Mouse (Mus musculus): ENCODE results near the gene Ryr2. TPM values are rescaled to one million over a fixed set of nuclear protein-coding genes. Genes with fewer than 3 reads are reported as not detected.

Gene Ryr2
- total and polyA plus RNA-seq, 3 experiments, result 0.11 to 0.13 TPM; not detected in 1

DNA sequence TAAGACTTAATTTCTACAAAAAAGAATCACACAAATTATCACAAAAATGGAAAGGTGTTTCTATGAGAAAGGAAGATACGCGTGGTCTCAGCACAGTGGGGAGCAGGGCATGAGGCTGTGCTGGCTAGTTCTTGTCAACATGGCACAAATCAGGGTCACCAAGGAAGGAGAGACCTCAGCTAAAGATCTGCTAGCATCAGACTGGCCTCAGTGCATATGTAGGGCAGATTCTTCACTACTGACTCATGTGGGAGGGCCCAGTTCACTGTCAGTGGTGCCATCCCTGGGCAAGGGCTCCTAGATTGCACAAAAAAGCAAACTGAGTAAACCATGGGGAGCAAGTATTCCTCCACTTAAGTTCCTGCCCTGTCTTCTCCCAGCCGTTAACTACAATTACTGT lies 405.0 kb downstream of the Ryr2 start:
- Histone ChIP-seq H3K27me3 (replicated peaks) (no peaks in the 10 kb centered on the region), H3K36me3 (replicated peaks in 1 of 2; ENCODE audit: control insufficient read depth in 1 of 2, insufficient read depth in 1 of 2, low read length in 1 of 2) (no peaks in the 10 kb centered on the region), H3K79me2 (replicated peaks; ENCODE audit: control insufficient read depth, extremely low read depth, insufficient read depth, poor library complexity, severe bottlenecking) (no peaks in the 10 kb centered on the region), H3K9ac (ENCODE audit: insufficient read depth, low read depth) (no peak overlapping the region), H3K4me2 (ENCODE audit: insufficient read depth, low read depth, poor library complexity, severe bottlenecking) (no peak overlapping the region), H3K4me1 (ENCODE audit: control insufficient read depth in 1 of 2, insufficient read depth in 2 of 2) (no peaks in the 10 kb centered on the region), H3K4me3 (replicated peaks in 1 of 3; ENCODE audit: low read depth in 2 of 3, low read length in 2 of 3, poor library complexity in 1 of 3) (no peak overlapping the region), H3K27ac (ENCODE audit: insufficient read depth, low read depth) (no peak overlapping the region), H3K9me3 (replicated peaks; ENCODE audit: low read length) (no peaks in the 10 kb centered on the region)
- in situ Hi-C loops (cut with MboI; ENCODE audit: low pct_ligation_motif_present, low pct_unique_long_range_greater_than_20kb, low sequenced_read_pairs), result no loop called here
- dilution Hi-C loops (cut with MboI; ENCODE audit: extremely low pct_ligation_motif_present, extremely low pct_unique_long_range_greater_than_20kb, low sequenced_read_pairs), result no loop called here
- no peak for DNase-seq (ENCODE audit: extremely low read depth)
- no peak for TF ChIP-seq CHD1 (IDR thresholded peaks at IDR 0.05; ENCODE audit: low read depth, low read length)
- TF ChIP-seq PAX5 (IDR thresholded peaks at IDR 0.05; ENCODE audit: low read length), result no peak
- no peak for TF ChIP-seq EP300 (IDR thresholded peaks at IDR 0.05; ENCODE audit: low read length)
- TF ChIP-seq MAZ (IDR thresholded peaks at IDR 0.05; ENCODE audit: low read depth, low read length), result no peak
- TF ChIP-seq ZKSCAN1 (IDR thresholded peaks at IDR 0.05; ENCODE audit: borderline replicate concordance, low read depth, low read length), result no peak
- no peak for TF ChIP-seq NRF1 (IDR thresholded peaks at IDR 0.05; ENCODE audit: low read depth, low read length)
- no peak for TF ChIP-seq MYC (IDR thresholded peaks at IDR 0.05; ENCODE audit: low read depth, low read length)
- no peak for TF ChIP-seq UBTF (IDR thresholded peaks at IDR 0.05; ENCODE audit: low read depth, low read length)
- TF ChIP-seq KAT2A (IDR thresholded peaks at IDR 0.05; ENCODE audit: insufficient replicate concordance, low read length), result no peak
- no peak for TF ChIP-seq IRF4 (IDR thresholded peaks at IDR 0.05; ENCODE audit: low read depth, low read length)
- TF ChIP-seq USF2 (conservative IDR thresholded peaks at IDR 0.05; ENCODE audit: low read depth, low read length), result no peak
- no peak for TF ChIP-seq RAD21 (IDR thresholded peaks at IDR 0.05; ENCODE audit: low read depth, low read length)
- no peak for TF ChIP-seq MAX (IDR thresholded peaks at IDR 0.05; ENCODE audit: low read length)

DNA sequence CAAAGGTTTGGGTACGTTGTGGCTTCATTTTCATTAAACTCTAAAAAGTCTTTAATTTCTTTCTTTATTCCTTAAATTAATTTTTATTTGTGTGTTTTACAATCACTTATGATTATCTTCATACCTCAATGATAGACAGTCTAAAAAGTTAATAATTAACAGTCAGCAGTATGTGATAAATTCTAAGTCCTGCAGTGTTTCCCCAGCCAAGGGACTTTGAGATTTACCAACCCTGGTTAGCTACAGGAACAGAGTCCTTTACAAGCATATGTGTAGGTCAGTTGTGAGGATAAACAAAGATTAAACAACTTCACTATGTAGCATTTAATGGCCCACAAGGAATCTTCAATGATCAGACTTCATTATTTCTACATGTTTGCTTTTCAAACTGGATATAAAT lies 410.2 kb downstream of the Ryr2 start:
- Histone ChIP-seq H3K27ac (ENCODE audit: insufficient read depth, low read depth) (no peak overlapping the region), H3K36me3 (replicated peaks in 1 of 2; ENCODE audit: control insufficient read depth in 1 of 2, insufficient read depth in 1 of 2, low read length in 1 of 2) (no peaks in the 10 kb centered on the region), H3K4me3 (replicated peaks in 1 of 3; ENCODE audit: low read depth in 2 of 3, low read length in 2 of 3, poor library complexity in 1 of 3) (no peak overlapping the region), H3K4me1 (ENCODE audit: control insufficient read depth in 1 of 2, insufficient read depth in 2 of 2) (no peaks in the 10 kb centered on the region), H3K9ac (ENCODE audit: insufficient read depth, low read depth) (no peak overlapping the region), H3K4me2 (ENCODE audit: insufficient read depth, low read depth, poor library complexity, severe bottlenecking) (no peak overlapping the region), H3K27me3 (replicated peaks) (no peaks in the 10 kb centered on the region), H3K79me2 (replicated peaks; ENCODE audit: control insufficient read depth, extremely low read depth, insufficient read depth, poor library complexity, severe bottlenecking) (no peaks in the 10 kb centered on the region), H3K9me3 (replicated peaks; ENCODE audit: low read length) (no peaks in the 10 kb centered on the region)
- TF ChIP-seq BHLHE40 (IDR thresholded peaks at IDR 0.05; ENCODE audit: low read depth, low read length) (no peak), RCOR1 (conservative IDR thresholded peaks at IDR 0.05; ENCODE audit: low read depth, low read length) (no peak), RAD21 (IDR thresholded peaks at IDR 0.05; ENCODE audit: low read depth, low read length) (no peak), GABPA (IDR thresholded peaks at IDR 0.05; ENCODE audit: insufficient replicate concordance, low read depth, low read length) (no peak), MEF2A (IDR thresholded peaks at IDR 0.05; ENCODE audit: borderline replicate concordance, low read depth, low read length) (no peak), POLR2A (IDR thresholded peaks at IDR 0.05; ENCODE audit: low read depth, low read length) (no peak), MAZ (IDR thresholded peaks at IDR 0.05; ENCODE audit: low read depth, low read length) (no peak), MYC (IDR thresholded peaks at IDR 0.05; ENCODE audit: low read depth, low read length) (no peak), USF1 (IDR thresholded peaks at IDR 0.05; ENCODE audit: low read depth, low read length) (no peak), HCFC1 (IDR thresholded peaks at IDR 0.05; ENCODE audit: low read depth, low read length) (no peak), ELF1 (IDR thresholded peaks at IDR 0.05; ENCODE audit: low read depth, low read length) (no peak), NELFE (IDR thresholded peaks at IDR 0.05; ENCODE audit: low read depth, low read length) (no peak)
- in situ Hi-C loops (cut with MboI; ENCODE audit: low pct_ligation_motif_present, low pct_unique_long_range_greater_than_20kb, low sequenced_read_pairs) (no loop called here), dilution Hi-C loops (cut with MboI; ENCODE audit: extremely low pct_ligation_motif_present, extremely low pct_unique_long_range_greater_than_20kb, low sequenced_read_pairs) (no loop called here)
- no peak for DNase-seq (ENCODE audit: extremely low read depth)

All from CH12.LX (cell line).